Mouse (Mus musculus) heart, postnatal 36 days (tissue): ENCODE data around the gene Col8a2. TPM values are rescaled to one million over a fixed set of nuclear protein-coding genes. Genes with fewer than 3 reads are reported as not detected.
A peak's percentile ranks its signal among the peaks of the same experiment; 100 is the strongest.

ENCODE experiments used
- DNase-seq, 2 experiments: peaks; one replicate each; pipeline ENCODE4 v3.0.0; 2021 to 2022
- intact Hi-C: fragments of 180-260 bp; cut with DNase I; formaldehyde crosslinking; loops from one replicate; pipeline ENCODE4 v1.15.1; 2025
- total RNA-seq, 2 experiments: library from RNA; stranded (reverse); gene quantifications; 2 replicates each; pipeline ENCODE4 v1.2.3; 2021

The Col8a2 gene
- total RNA-seq, 2 experiments from 2014 or later: 0.61 to 0.62 TPM

DNA sequence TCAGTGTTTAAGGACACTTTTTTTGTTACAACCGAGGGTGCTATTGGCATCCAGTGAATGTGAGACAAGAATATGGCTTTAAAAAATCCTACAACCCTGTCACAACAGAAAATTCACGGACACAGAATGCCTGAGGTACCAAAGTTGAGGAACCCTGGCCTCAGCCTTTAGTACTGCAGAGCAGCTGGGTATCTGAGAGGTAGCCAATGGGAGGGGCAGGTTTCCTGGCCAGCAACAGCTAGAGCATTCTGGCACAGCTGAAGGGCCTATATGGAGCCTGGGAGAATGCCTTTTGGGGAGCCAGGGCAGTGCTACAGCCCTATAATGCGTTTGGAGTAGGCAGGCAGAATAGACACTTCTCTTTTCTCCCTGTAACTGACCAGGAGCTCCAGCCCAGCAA, 27.5 kb upstream of the Col8a2 start:
- intact Hi-C loops: no loop called here
- DNase-seq: peak in 1 of 2 experiments; percentile 63

DNA sequence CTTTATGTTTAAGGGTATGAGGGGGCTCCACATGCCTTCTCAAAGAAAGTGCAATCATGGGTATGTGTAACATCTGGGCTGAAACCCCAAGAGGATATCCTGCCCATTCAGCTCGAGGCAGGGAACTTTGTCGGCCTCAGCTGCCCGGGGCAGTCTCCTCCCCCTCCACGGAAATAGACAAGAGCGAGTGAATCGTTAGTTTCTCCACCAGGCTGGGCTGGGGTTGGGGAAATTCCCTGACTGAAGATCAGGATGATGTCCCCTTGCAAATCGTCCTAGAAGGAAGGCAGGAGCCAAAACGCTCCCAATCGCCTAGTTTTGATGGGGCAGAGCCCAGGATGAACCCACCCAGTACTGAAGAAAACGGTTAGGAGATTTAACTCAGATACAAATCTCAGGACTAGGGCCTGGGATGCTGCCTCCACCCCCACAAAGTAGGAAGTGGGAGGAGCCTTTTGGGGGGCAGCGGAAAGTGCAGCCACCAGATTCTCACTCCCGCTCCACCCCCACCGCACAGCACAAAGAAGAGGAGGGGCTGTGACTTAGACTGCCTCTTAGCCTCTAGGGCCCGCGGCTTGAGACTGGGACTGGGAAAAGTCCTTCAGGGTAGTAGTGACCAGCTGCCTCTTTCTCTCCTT, 27.0 kb upstream of the Col8a2 start:
- intact Hi-C loops: loop anchor here (5.0 kb wide), 3 partner anchors 48 to 172 kb away; no protein-coding TSS in a partner anchor
- DNase-seq: peak; percentile 81 to 89

DNA sequence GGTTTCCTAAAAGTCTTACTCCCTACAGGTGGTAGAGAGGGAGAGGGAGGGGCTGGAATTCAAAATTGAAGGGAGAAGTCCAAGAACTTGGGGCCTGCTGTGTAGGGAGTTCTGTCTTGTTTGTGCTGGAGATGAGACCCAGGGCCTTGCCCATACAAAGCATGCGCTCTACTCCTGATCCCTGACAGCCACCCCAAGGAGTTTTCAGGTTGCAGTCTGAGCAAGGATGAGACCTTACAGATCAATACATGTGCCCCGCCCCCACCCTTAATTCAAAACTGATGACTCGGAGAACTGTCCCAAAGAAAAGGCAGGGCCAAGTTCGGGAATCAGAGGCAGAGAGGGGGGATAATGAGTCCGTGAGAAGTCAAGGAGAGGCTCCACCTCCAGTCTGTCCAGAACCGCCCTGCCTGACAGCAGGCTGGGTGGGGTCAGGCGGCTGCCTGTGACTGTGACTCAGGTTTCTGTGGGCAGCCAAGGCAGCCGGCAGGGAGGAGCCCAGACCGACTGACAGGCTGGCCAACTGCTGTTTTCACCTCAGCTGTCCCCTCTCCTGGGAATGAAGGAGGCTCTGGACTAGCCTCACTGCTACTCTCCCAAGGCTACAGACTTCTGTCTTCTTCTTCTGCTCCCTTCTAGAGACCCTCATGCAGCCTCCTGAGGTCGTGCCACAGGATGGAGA, 25.9 kb upstream of the Col8a2 start:
- intact Hi-C loops: loop anchor here (5.0 kb wide), 3 partner anchors 47 to 173 kb away; no protein-coding TSS in a partner anchor
- DNase-seq: peak; percentile 77 to 84

DNA sequence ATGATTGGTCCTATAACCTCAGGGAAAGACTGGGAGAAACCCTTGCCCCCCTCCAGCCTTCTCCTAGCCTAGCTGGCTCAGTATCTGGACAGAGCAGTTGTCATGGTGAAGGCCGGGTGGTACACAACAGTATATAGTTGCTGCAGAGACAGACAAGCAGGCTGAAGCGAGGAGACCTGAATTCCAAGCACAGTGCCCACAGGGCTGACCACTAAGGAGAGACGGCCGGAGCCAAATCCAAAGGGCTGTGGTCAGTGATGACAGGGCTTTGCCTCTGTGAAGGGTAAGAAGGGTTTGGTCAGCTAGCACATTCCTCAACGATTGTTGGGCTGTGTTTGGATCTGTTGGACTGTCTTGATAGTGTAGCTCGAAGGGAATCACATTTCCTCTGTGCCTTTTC, 25.3 kb upstream of the Col8a2 start:
- no peak for DNase-seq
- intact Hi-C loops: loop anchor here (5.0 kb wide), 3 partner anchors 46 to 174 kb away; no protein-coding TSS in a partner anchor

DNA sequence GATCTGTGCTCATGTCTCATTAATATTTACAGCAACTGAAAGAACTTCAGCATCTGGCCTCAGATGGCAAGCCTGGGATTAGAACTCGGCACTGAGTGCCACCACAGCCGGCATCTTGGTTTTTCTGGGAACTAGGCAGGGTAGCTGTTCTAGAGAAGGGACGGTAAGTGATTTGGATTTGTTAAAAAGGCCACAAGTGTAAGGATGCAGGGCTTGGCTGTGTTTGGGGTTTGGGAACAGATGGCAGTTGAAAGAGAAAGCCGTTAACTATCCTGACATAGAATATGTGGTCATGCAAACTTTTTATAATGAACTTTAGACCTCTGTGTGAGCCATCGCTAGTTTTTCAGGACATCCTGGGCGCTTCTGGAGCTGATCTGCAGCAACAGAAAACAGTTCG, 24.9 kb upstream of the Col8a2 start:
- intact Hi-C loops: loop anchor here (1.0 to 5.0 kb wide), 5 partner anchors 34 to 174 kb away; no protein-coding TSS in a partner anchor
- no peak for DNase-seq

DNA sequence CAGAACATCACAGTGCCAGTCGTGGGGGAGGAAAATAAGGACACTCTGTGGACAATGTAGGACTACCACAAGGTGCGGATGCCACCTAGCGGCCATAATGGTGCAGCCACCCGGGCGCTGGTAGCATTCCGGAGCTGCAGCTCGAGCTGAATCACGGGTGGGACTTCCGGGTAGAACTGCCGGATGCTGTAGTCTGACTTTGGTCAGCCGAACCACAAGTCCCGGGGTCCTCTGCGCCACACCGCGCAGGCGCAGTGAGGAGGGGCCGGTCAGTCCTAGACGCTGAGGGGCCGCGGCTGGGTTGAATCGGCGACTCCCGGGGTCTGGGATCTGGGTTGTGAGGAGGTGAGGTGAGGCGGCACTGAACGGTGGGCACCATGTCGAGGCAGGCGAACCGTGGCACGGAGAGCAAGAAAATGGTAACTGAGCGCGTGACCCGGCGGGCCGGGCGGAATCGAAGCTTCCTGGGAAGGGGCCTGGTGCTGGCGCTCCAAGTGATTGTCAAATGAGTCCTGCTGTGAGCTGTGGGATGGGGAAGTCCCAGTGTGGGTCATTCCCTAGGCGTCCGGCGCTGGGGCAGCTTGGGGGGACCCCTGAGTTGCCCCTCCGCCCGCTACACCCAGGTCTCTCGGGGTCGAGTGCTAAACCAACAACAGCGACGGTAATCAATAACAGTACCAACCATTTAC, 24.3 kb upstream of the Col8a2 start, which contains the start of gene Trappc3:
TSS of gene Trappc3 (plus strand) at position 207 of the 689 bp plus-strand sequence.
- peak; percentile 99 for DNase-seq
- intact Hi-C loops: loop anchor here (1.0 to 5.0 kb wide), 5 partner anchors 35 to 175 kb away; no protein-coding TSS in a partner anchor

DNA sequence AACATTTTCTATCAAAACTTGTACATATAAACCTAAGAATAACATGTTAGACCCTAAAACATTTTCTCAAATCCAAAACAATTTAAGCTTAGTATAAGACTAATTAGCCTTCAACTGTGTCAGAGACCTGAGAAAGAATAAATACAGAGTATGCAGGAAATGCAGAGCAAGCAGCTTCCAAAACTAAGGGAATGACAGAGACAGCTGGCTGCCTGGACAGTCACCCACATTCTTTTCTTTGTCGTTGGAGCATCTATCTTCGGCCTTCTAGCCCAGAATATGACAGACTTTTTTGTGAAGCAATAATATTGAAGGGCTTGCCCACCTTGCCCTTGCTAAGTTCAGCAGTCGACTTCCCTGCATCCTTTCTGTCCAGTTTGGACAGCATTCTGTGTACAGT, 17.3 kb upstream of the Col8a2 start:
- no peak for DNase-seq
- intact Hi-C loops: no loop called here

DNA sequence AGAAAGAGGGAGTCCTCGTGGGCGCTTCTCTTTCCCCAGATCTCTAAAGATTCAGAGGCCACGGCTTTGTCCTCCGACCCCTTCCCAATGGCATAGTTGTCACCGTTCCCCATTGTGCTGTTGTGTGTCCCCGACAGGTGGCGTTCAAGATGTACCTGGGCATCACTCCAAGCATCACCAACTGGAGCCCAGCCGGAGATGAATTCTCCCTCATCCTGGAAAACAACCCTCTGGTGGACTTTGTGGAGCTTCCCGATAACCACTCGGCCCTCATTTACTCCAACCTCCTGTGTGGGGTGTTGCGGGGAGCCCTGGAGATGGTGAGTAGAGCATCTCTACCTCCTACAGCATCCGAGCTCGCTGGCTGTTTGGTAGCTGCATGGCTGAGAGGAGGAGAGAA, 12.8 kb upstream of the Col8a2 start:
- DNase-seq: no peak
- intact Hi-C loops: no loop called here

DNA sequence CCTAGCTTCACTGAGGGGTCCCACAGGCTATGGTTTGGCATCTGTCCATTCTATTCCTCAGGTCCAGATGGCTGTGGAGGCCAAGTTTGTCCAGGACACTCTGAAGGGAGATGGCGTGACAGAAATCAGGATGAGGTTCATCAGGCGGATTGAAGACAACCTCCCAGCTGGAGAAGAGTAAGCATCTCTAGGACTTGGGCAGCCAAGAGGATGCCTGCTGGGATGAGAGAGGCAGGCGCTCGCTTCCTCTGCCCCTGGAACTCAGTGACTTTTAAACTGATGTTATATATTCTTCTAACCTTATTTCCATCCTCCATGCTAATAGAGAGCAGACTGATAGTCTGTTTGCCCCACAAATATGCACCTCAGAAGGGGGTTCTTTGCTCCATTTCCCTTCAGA, 11.5 kb upstream of the Col8a2 start:
- intact Hi-C loops: no loop called here
- DNase-seq: no peak

DNA sequence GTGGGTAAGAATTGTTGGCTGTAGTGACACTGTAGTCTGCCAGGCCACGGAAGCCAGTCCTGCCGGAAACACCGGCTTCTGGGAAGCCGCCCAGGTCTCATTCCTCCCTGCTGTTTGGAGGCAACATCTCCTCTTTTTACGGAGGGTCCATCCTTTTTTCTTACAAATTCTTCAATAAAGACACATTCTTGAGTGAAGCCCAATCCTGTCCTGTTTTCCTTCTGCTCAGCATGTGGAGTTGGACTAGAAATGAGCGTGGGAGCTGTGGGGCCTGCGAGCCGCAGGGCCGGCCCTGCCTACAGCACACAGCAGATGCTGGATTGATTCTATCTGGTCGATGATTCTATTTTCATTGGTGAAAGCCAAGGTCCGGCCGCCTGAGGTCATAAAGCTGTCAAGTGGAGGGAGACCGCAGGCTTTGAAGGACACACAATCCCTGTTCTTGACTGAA, 10.9 kb upstream of the Col8a2 start:
- intact Hi-C loops: no loop called here
- DNase-seq: peak; percentile 30 to 44

DNA sequence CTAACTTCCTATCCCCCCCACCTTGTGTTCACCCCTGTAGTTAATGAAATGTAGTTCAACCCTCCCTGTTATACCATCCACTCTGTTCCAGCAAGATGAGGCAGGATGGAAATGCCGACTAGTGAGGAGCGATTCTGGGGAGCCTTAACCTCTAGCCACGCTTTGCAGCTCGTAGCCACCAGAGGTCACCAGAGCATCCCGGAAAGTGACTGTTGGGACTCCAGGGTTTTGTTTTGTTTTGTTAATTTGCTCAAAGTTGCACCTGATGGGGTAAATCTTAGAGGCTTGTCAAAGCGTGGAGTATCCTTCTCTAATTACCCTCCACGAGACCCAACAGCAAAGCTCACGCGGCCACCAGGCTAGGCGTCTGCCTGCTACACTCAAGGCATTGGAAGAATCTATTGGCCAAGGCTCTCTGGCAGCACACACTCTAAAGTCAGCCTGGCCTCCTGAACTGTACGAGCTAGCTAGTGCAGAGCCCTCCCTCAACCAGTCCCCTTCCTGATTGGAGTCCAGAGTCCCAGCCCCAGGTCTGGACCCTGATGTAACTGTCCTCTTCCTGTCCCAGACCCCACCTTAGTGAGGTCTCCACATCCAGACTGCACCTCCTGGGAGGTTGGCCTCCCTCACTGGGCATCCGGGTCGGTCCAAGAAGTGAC, 8.6 kb upstream of the Col8a2 start:
- peak; percentile 58 to 67 for DNase-seq
- intact Hi-C loops: loop anchor here (1.0 kb wide), 1 partner anchor 31 kb away; no protein-coding TSS in a partner anchor

DNA sequence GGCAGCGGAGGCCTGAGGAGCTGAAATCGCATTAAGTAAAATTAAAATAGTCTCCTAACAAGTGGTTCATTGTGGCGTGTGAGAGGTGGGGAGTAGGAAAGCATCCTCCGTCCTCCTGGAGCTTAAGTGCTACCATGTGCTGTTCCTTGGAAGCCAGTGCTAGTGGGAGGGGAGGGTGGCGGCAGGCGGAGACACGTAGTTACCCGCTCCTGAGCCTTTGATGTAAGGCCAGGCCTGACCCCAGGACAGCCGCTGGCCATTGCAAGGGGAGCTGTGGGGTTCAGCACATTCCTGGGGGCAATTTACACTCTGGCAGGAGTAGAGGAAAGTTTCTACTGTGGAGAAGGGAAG, 8.1 kb upstream of the Col8a2 start:
- intact Hi-C loops: loop anchor here (1.0 kb wide), 1 partner anchor 31 kb away; no protein-coding TSS in a partner anchor
- no peak for DNase-seq

DNA sequence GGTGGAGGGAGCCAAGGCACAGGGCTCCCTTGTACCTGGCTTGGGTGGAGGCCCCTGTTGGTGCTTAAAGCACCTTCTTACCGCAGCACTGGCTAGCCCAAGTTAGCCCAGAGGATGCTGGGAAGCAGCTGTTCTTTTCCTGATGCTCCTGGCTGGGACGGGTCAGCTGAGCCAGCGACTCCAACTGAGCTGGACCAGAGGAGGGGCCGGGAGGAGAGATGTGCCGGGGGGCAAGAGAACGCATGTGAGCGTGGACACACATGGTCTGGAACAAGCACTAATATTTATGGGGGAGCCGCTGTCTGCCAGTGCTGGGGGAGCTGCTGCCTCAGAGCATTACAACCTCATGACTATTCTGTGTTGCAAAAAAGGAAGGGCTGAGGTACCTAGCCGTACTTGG, 7.6 kb upstream of the Col8a2 start:
- intact Hi-C loops: loop anchor here (1.0 kb wide), 1 partner anchor 30 kb away; no protein-coding TSS in a partner anchor
- DNase-seq: no peak

DNA sequence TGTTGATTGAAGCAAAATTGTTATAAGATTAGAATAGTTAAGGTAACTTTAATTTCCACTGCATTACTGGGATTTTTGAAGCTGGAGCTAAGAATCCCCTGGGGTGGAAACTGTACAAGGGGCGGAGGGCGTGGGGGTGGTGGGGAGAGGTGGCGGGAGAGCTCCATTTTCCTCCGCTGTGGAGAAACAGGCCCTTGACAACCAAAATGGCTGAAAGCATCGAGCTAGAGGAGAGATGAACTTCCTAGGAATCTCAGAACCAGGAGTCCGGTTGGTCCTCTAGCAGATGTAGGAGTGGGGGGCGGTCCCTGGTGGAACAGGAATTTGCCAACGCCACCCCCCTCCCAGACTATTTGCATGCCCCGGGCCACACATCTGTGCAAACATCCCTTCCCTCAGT, 4.9 kb upstream of the Col8a2 start:
- intact Hi-C loops: no loop called here
- no peak for DNase-seq

DNA sequence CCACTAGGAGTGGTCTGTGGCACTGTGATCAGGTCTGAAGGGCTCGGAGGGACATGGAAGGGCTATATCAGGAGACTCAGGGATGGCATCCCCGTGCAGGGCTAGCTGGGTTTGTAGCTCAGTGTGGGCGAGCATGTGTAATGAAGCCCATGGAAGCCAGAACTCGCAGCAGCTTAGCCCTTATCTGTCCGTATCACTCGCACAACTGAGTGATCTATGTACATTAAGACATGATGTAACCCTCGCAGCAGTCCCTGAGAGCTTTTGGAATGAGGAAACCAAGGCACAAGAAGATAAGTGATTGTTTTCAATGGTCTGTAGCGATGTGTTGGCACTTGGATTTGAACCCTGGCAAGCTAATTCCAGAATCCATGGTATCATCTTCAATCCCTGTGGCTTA, 3.0 kb upstream of the Col8a2 start:
- intact Hi-C loops: no loop called here
- DNase-seq: no peak

DNA sequence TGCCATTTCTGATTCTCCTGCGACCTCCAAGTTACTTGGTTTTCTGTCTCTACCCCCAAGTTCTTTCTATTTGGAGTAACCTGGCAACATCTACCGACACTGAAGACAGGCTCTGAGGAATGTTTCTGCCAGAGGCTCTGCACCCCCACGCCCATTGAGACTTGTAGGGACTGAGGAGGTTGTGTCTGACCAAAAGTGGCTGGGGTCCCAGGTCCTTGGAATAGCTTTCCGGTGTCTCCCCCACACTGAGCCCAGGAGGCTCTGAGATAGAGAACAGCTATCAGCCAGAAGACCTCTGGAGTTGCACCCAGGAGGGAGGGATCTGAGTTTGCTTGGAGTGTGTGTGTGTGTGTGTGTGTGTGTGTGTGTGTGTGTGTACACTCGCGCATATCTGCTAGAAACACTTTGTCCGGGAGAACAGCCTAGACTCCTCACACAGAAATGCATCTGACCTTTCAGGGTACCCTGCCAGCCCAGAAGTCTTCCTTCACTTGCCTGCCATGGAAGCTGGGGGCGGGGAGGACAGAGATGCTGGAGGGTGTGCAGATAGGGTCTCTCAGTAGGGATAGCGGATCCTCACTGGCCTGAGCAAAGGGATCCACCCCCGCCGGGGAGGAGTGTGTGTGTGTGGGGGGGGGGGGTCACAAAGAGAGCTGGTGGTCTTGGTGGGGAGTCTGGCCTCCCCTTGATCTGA, 856 bp downstream of the Col8a2 start:
- no peak for DNase-seq
- intact Hi-C loops: loop anchor here (2.0 kb wide), 1 partner anchor 17 kb away; no protein-coding TSS in a partner anchor

DNA sequence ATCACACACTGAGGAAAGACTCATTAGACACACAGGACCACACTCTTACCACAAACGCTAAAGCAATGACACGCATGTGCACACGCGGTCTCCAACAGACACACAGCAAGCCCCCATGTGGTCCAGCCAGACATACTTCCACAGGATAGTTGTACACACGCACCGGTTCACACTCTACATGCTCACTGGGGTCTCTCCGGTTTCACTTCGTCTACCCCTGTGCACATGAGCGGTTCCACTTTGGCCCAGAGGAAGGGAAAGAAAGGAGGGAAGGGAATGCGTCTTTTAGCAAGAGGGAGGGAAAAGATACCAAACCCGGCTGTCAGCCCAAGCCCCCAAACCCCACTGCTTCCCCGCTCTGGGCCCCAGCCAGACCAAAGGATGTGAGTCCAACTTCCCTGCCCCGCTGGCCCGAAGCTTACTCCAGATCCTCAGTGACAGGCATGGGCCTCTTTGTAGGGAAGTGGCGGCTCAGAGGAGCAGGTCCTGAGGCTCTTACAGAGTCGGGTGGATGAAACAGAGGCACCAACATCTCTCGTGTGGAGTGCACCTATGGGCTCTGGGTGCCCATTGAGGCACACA, 1.6 kb downstream of the Col8a2 start:
- DNase-seq: no peak
- intact Hi-C loops: no loop called here

DNA sequence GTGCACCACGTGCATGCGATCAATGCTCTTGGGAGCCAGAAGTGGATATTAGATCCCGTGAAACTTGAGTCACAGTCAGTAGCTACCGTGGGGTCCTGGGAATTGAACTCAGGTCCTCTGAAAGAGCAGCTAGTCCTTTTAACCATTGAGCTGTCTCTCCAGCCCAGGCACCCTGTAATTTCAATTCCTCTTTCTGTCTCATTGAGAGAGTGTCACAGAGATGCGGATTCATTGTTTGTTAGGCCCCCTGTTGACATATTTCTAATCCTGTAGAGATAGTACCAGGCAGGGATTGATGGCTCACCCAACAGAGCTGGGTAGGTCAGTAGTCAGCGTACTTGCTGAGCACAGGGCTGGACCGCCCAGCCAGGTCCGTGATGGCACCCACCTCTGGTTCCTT, 3.7 kb downstream of the Col8a2 start:
- intact Hi-C loops: no loop called here
- DNase-seq: no peak

DNA sequence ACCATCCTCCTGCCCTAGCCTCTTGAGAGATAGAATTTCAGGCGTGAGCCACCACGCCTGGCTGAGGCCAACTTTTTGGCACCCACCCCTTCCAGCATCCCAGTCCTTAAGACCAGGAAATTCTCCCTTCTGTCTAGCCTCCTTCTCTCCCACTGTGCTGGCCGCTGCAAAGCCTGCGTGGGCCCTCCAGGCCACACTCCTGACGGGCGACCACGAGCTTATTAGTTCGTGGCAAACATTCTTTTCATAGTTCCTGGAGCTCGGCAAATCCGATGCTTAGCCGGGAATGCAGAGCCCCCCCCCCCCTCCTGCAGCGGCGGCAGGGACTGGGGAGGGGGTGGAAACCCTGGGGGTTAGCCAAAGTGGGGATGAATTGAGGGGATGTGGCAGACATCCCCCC, 4.6 kb downstream of the Col8a2 start:
- intact Hi-C loops: no loop called here
- no peak for DNase-seq

DNA sequence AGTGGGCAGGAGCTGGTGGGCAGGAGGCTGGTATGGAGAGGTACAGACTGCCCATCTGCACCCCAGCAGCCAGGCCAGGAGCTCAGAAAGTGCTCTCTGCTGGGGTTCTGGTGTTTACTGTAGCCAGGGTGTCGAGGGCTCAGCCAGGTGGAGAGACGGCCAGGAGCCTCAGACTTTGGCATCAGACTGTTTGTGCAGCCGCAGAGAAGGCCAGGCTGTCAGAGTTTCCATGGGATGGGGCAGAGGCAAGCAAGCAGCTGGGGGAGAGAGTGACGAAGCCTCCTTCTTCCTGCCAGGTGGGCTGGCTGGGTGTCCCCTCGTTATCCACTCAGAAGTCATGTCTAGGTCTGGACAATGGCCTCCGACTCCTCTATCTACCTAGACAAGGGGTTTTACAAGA, 8.6 kb downstream of the Col8a2 start:
- intact Hi-C loops: no loop called here
- no peak for DNase-seq
